Mouse (Mus musculus) embryo, embryonic 11 days (tissue): ENCODE measurements around the gene Nav1.
A peak's percentile ranks its signal among the peaks of the same experiment; 100 is the strongest.

Source experiments
- DNase-seq: peaks from one replicate; pipeline ENCODE4 v3.0.0-alpha.2; 2015

Gene Nav1

DNA sequence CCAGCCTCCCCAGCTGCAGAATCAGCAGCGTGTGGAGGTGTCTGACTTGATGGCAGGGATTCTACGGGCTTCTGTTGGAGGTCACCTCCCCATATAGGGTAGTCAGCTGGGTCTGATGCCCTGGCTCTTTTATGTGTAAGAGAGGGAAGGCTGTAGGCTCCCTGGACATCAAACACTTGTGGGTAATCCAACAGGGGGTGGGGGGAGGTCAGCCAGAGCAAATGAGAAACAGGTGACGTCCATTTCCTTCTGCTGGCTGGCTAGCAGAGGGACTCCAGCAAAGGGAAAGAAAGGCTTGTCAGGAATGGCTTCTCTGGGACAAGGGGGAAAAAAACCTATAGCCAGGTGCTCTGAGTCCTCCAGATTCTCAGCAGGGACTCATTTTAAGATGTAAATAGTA is 28.0 kb downstream of the Nav1 start:
- DNase-seq = peak; percentile 84

DNA sequence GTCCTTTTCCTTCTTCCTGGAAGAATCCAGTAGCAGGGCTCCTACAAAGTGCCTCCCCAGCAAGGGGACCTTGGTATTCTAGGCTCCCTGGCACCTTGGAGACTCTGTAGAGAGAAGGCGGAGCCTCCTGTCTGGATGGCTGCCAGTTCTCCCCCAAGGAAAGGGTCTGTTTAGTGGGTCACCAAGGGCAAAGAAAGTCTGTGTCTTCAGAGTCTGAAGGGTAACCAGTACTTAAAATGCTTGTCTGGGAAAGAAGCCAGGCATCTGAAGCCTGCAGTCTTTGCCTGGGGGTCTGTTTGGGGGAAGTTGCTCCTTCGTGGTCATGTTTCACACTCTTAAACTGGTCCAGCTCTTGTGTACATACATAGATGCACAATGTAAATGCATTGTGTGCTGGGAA is 29.3 kb downstream of the Nav1 start:
- DNase-seq = no peak

DNA sequence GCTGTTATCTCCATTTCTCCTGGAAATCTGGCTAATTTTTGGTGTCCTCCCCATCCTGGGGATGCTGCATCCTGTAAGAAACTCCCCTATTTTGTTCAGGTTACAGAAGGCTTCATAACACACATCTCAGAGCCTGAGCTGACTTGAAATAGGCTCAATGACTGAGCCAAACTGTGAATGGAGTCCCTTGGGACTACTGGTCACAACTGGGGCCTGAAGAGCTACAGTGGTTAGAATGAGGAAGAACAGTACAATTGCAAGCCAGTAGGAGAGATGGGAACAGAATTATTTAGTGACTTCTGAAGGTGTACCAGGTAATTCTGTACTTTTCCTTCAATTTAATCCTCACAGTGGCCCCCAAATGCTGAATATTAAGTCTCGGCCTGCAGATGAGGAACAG is 31.7 kb downstream of the Nav1 start:
- no peak for DNase-seq

DNA sequence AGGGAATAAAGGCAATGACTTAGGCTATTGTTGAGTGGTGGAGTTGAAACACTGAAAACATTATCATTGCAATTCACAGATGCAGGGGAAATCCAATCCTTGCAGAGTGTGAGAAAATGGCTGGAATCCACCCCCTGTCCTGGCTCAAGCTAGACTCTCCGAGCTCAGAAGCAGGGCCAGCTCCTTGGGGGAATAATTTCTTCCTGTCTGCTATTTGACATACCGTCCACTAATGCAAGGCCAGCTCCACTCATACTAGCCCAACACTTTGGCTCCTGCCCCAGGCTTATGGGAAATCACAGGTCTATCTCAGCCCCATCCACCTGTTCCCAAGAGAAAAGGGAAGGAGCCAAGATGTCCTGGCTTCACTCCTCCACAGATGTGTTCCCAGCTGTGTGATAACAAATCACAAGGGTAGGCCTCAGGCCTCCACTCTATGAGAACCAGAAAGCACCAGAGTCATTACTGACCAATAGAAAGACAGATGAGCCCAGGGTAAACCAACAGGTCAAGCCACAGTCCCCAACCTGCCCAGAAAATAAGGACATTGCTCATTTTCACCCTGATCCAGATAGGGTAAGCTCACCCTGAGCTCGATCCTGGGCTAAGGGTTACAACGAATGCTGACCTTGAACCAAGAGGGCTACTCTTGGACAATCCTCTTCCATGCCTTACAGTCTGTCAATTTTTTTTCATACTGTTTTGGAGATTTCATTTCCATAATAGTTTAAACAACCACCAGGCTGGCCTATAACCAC is 32.5 kb downstream of the Nav1 start:
- DNase-seq = no peak

DNA sequence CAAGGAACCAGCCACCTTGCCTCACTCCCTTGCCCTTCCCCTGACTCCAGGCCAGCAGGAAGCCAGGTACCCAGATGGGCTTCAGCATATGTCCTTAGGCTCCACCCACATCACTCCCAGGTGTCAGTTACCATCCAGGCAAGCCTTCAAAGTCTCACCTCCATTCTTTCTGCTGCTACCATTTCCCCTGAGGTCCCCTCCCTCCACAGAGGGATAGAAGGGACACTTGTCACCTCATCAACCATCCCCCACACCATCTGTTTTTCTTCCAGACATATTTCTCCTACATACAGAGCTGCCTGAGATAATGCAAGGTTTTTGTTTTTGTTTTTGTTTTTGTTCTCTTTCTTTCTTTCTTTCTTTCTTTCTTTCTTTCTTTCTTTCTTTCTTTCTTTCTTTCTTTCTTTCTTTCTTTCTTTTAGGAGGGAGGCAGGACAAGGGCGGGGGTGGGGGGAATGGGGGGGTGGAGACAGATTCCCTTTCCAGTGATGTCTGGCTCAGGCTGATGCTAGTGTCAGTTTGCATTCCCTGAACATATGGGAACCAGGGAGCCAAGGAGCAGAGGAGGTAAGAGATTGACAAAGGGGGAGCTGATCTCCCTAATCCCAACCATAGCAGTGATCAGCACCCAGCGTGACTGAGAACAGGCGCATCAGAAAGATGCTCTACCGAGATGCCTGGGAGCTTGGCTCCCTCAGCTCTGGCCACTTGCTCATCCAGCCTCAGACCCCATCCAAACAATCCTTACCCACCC is 34.8 kb downstream of the Nav1 start:
- DNase-seq = no peak

DNA sequence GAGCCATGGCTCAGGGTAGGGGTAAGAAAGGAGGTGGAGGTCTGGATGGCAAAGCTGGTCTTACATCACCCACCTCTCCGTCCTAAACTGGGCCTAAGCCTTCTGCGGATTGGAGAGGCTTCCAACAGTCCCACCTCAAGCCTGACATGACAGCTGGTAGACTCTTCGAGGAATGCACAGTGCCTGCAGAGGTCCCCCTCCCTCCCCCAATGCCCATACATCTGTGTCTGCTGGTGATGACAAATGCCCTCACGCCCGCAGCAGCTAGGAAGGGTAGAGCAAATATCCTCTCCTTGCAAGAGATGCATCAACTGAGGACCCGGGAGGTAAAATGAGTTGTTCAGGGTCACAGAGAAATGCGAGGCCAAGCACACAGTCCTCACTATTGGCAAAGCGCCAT is 39.0 kb downstream of the Nav1 start:
- no peak for DNase-seq

DNA sequence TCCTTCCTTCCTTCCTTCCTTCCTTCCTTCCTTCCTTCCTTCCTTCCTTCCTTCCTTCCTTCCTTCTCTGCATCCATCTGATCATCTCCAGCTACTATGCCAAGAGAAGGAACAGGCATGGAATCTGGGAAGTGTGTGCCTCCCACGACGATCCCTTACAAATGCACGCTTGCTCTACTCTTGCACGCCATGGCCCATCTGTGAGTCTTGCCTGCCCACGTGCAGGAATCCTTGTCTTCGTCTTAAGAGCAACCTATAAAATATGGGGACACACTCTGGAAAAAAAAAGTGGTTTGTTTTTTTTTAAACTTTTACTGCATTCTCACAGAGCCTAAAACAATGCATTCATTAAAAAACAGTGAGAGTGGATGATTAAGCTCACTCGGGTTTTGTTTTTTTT is 40.5 kb downstream of the Nav1 start:
- no peak for DNase-seq

DNA sequence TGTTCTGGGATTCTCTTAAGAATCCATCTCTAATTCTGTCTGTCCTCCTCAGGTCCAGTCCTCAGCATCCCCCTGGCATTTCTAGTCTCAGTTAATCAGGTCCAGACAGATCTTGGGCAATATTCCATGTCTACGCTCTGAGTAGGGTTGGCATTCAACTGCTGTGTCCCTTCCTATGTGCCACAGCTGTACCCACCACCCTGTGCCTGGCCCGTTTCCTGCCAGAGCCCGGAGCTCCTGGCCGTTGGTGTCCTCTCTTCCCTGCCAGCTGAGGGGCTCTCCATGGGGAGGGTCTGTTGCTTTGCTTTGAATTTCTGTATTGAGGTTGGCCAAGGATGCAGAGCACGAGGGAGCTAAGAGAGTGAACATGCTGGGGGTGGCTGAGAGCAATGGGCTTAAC is 41.3 kb downstream of the Nav1 start:
- DNase-seq = no peak

DNA sequence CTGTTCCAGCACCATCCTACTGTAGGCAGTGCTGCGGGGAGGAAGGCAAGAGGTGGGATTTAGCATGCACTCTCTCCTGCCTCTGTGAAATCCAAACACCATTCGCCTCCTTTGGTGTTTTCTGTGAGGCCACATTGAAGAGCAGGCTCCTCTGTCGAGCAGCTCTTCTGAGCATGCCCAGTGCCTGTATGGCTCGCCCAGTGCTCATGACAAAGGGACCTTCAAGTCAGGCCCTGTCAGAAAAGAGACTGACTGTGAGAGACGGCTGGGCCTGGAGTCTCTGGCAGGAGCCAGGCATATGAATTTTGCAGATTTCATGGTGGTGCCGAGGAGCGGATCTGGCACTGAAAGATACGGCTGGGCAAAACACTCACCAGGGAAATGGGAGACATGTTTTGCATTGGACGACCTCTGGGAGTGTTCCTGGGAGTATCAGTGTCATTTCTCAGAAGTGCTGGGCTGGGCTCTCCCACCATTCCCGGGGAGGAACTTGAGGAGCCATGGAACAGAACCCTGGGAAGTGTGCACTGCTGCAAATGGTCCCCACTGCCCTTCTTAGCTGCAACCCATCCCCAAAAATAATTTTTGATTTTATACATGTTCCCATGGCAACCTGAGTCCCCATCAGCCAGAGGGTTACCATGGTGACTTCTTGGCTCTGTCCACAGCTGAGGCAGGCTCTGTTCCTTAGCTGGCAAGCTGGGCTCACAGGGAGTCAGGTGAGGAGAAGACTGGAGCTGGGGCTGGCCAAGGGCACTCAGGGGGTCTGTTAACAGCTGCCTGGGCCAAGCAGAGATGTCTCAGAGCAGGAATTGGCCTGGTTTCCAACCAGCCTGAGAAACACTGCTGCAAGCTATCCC is 42.2 kb downstream of the Nav1 start:
- DNase-seq = no peak

DNA sequence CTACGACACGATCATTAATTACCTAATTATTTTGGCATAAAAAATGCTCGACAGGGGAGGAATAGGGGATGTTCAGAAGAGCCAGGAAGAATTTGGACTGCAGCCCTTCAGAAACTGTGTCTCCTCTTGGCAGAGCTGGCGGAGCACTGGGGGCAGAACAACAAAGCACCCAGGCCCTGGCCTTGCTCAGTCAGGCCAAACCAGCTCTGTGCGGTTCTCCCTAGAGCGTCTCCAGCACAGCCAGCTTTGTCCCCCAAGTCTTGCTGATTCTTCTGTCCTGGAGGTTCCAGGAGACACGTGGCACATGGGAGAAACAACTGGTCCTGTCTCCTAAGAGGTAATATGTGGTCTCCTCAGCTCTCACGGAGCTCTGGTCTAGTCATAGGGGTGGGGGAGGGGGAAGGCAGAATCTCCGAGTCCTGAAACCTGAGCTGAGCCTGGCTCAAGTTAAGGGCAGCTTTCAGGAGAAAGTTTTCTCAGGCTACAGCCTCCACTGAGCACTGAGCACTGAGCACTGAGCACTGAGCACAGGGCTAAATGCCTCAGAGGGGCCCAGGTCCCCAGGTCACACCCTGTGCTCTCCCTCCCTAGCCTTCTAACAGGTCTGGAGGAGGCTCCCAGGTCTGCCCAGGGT is 43.2 kb downstream of the Nav1 start:
- DNase-seq = peak; percentile 80

DNA sequence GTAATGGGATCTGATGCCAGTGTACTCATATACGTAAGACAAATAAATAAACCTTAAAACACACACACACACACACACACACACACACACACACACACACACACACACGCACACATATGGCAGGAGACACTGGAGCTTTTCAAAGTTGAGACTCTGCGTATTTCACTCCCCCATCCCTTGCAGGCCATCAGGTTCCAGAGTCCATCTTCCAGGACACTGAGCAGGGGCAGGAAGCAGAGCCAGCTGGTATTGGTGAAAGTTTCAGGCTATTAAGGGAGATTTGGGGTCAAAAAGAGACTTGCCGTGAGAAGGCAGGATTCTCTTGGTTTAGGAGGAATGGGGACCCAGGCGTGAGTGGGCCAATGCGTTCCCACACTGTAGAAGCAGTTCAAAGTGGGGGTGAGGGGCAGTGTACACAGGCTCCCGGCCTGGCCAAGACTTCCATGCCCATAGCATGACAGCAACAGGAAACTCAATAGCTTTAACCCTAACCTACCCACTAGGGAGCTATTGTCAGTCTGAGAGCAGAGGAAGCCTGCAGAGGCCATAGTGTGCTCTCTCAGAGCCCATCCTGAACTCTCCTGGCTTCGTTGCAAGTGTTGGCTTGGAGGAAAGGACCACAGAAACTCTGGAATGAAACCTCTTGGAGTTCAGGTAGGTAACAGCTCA is 44.0 kb downstream of the Nav1 start:
- DNase-seq = no peak

DNA sequence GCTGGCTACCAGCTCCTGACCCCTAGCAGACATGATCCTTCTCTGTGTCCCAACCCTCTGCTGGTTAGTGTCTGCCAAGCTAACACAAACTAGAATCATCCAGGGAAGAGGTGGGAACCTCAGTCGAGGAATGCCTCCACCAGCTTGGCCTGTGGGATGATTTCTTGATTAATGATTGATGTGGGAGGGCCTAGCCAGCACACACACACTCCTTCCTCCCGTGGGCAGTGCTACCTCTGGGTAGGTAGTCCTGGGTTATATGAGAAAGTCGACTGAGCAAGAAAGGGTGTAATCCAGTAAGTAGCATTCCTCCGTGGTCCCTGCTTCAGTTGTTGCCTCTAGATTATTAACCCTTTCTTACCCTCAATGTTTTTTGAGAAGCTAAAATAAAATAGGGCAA is 45.0 kb downstream of the Nav1 start:
- DNase-seq = no peak

DNA sequence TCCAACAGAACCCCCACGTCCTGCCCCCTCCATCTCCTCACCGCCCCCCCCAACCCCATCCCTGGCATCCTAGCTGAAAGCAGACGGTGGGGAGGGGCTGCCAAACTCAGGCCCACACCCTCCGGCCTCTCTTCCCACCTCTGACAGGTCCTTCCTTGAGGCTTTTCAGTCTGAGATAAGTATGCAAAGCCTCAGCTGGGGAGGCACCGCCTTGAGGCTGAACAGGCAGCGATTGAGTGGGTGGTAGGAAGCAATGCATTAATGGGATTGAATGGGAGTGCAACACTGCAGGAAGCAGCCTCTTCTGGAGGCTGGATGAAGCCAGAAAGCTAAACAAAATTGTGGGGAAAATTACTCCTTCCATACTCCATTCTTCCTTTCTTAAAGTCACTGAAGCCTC is 45.8 kb downstream of the Nav1 start:
- no peak for DNase-seq

DNA sequence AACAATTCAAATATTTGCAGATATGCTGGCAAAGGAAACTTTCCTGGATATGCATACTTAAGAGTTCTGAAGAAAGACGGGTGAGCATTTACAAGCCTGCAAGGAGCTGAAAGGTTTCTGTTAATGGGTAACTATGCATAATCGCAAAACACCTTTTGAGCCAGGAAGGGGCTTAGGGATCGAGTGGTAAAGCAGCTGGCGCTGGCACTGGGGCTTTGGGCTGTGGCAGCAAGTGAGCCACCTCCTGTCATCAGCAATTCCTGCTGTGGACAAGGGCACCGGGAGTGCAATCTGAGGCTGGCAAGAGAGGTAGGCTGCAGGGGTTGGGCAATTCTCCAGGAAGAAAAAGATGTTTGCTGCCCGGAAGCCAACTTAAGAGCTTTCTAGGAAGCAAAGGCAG is 49.1 kb downstream of the Nav1 start:
- no peak for DNase-seq

DNA sequence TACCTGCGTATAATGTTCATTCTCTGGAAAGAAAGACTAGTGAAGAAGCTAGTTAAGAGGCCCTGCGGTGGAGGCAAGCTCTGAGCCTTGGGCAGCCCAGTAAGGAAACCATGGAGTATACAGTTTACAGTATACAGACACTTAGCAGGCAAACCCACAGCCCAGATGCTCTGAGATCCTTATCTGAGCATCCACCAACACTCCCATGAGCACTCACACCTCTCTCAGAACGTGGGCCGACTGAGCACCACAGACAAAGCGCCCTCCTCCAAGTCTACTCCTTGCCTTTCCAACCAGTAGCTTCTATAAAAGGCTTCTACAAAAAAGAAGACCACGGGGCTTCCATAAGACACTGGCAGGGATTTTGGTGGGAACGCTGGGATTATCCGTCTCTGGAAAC is 51.2 kb downstream of the Nav1 start:
- DNase-seq = no peak

DNA sequence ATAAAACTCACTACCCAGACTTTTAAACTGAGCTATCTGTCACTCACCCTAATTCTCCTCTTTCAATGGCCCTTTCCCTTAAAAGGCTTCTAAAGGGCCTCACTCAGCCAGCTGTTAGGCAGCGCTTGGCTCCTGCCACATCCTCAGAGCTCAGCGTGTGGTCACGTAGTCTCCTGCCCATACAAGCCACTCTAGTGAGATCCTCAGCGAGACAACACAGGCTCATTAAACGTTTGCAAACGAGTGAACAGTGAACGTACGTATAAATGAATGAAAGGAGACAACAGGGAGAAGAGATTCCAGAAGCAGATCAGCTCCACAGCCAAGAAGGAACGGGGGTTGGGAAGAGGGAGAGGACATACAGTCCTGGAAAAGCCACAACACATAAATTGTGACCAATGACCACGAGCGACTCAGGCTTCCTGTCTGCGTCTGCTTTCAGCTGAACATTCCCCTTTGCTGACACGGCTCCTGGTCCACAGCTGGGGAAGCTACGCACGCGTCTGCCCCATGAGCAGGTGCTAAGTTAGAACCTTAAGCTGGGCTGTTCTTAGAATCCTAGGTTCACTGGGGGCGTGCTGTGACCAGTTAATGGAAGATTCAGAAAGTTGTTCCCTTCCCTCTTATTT is 52.3 kb downstream of the Nav1 start:
- DNase-seq = peak; percentile 75

DNA sequence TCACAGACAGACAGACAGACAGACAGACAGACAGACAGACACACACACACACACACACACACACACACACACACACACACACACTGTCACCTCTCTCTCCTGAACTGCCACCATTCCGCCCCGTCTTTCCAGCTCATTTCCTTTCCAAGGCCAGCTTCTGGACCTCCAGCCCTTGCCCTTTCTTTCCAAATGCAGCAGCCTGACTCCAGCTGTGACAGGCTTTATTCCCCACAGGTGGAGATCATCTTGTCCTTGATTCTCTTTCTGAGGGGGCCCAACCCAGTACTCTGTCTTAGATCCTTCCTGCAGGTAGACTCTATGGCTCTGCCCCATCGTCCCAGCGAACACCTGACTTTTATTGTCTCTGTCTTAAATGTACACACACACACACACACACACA is 53.5 kb downstream of the Nav1 start:
- no peak for DNase-seq

DNA sequence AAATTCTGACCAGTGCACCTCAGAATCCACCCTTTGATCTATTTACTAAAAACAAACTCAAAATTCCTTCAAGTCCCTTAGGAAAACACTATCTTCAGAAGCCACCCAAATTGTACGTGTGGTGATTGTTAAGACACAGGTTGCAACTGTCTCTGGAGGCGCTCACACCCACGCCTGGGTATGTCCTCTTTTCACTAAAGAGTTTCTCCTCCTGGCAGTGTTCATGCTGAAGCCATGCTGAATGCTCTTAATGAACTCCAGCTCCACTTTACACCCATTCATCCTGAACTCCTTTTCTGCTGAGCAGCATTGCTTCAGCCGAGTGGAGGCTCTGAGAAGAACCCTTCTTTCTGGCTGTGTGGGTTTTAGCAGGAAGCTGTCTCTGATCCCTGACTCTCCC is 53.9 kb downstream of the Nav1 start:
- no peak for DNase-seq

DNA sequence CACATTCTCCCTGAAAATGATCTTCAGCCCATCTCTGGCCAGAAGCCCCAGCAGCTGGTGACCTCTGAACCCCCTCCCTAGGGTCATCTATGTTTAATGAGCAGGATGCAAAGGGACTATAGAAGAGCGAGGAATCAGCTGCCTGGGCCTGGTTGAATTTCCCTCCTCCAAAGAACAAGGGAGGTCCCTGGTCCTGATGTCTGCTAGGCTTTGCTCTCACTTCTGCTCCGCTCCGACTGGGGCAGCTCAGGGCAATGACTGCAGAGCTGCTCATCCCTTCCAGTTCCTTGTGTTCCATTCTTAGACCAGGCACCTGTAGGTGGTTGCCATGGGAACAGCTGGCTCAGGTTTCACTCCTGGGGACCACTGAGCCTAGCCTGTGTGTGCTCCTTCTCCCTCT is 56.2 kb downstream of the Nav1 start:
- peak; percentile 52 for DNase-seq

DNA sequence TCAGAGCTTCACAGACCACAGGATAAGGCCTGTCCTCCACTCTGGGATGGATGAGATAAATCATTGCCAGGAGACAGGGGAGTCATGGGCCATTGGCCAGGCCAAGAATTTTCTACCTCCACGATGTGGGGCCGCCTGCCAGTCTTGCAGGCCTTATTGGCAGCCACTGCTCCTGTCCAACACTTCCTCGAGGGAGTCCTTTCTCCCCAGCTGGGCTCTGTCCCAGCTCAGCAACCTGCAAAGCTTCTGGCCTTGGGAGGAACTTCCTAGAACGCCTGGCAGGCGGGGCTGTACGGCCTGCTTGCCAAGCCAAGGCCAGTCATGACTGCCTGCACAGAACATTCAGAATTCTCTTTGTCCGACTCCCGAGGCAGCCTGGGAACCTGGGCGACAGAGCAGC is 58.3 kb downstream of the Nav1 start:
- DNase-seq = no peak

DNA sequence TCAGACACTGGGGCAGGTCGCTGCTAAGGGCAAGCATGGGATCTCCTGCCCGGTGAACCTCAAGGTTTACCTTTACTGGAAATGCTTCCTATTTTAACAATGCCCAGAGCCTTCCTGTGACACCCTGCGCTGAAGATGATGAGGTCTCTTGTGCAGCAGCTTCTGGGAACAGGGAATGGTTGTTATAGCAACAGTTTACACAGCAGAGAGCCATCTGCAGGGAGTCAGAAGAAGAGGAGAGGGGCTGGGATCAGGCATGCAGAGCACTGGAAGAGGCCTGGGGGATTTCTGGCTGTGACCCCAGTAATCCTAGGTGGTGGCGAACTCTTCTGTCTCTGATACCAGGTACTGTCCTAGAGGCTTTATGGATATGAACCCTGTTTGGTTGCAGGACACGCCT is 61.0 kb downstream of the Nav1 start:
- DNase-seq = no peak

DNA sequence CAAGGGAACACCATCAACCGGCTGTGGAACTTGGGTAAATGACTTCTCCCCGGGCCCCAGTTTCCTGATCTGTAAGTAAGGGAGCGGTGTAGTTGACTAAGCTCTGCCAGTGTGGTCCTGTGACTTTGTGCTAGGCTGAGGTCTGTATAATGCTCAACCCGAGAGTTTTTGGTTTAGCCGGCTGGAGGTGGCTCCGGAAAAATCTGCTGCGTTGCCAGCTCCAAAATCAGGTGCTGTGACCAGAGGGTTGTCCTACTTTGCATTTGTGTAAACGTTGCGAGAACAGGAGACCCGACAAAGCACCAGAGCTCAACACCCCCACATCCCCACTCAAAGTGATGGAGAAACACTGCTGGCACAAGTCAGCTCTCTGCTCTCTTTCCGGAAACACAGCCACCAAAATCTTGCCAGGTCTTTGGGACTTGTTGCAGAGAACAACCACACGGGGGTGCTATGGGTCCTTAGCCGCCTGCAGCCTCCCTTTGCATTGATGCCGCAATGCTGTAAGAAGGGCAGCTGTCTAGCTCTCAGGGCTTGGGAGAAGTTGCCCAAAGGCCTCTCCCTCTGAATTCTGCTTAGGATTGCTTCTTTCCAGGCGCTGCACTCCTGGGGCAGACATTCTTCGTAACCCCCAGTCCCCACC is 62.5 kb downstream of the Nav1 start:
- peak; percentile 91 for DNase-seq
